Mouse (Mus musculus) limb, embryonic 14.5 days (tissue): Measurements from ENCODE around the gene H2-Ob. TPM values are rescaled to one million over a fixed set of nuclear protein-coding genes. Genes with fewer than 3 reads are reported as not detected.

Source experiments
- ATAC-seq: fragments of 200-750 bp; cut with Nextera tagmentation; 2 replicates; pipeline ENCODE4 v1.8.0; 2017; ENCODE audit warnings: low read depth, moderate number of reproducible peaks, moderate TSS enrichment; ENCODE audit not compliant: low FRiP score
- DNase-seq: peaks from one replicate; pipeline ENCODE4 v3.0.0-alpha.2; 2015; ENCODE audit warnings: low spot score
- H3K27ac ChIP-seq: fragments of 300-500 bp; sonication (generic); replicated peaks from 2 replicates; pipeline ENCODE4 v1.5.1; 2014; ENCODE audit warnings: low read depth, mild to moderate bottlenecking, low read length, moderate library complexity, mixed read lengths
- H3K27me3 ChIP-seq: fragments of 300-500 bp; sonication (generic); 2 replicates; pipeline ENCODE4 v1.6.1; 2014; ENCODE audit warnings: low read length, mixed read lengths; ENCODE audit not compliant: control insufficient read depth, insufficient read depth
- H3K36me3 ChIP-seq: fragments of 300-500 bp; sonication (generic); 2 replicates; pipeline ENCODE4 v1.6.1; 2014; ENCODE audit warnings: mild to moderate bottlenecking, low read length, moderate library complexity, mixed read lengths; ENCODE audit not compliant: control insufficient read depth, insufficient read depth
- H3K4me1 ChIP-seq: fragments of 300-500 bp; sonication (generic); 2 replicates; pipeline ENCODE4 v1.6.1; 2014; ENCODE audit warnings: antibody characterized with exemption, low read length, mixed read lengths; ENCODE audit not compliant: control insufficient read depth, insufficient read depth
- H3K4me2 ChIP-seq: fragments of 300-500 bp; sonication (generic); replicated peaks from 2 replicates; pipeline ENCODE4 v1.6.1; 2014; ENCODE audit warnings: low read depth, mild to moderate bottlenecking, low read length, moderate library complexity; ENCODE audit not compliant: severe bottlenecking
- H3K4me3 ChIP-seq: fragments of 300-500 bp; sonication (generic); replicated peaks from 2 replicates; pipeline ENCODE4 v1.5.1; 2014; ENCODE audit warnings: low read length
- H3K9ac ChIP-seq: fragments of 300-500 bp; sonication (generic); 2 replicates; pipeline ENCODE4 v1.6.1; 2014; ENCODE audit warnings: mild to moderate bottlenecking, low read depth, low read length, moderate library complexity; ENCODE audit not compliant: severe bottlenecking
- H3K9me3 ChIP-seq: fragments of 300-500 bp; sonication (generic); 2 replicates; pipeline ENCODE4 v1.6.1; 2016; ENCODE audit warnings: low read length; ENCODE audit not compliant: control insufficient read depth
- POLR2A ChIP-seq: fragments of 200-500 bp; IDR thresholded peaks from 2 replicates; pipeline ENCODE4 v1.8.0; 2012; ENCODE audit warnings: inconsistent platforms, mild to moderate bottlenecking, moderate library complexity, borderline replicate concordance; ENCODE audit not compliant: insufficient read depth, insufficient read length; ENCODE audit errors: extremely low read depth
- WGBS: fragments of 180-500 bp; shearing (Covaris S2); extraction: QIAGEN DNeasy Blood & Tissue Kit; methylation state at CpG from one replicate; pipeline ENCODE4 v1.1.7; 2014; 5-methylcytosine and 5-hydroxymethylcytosine counted together
- polyA plus RNA-seq, 2 experiments: library from polyadenylated mRNA; depleted of rRNA in 1 of 2; stranded (reverse) in 1 of 2; unstranded in 1 of 2; fragments of >200 nt; fragmentation: Nextera tagmentation in 1 of 2; extraction: Ambion mirVana in 1 of 2; gene quantifications; 2 replicates each; pipeline versions ENCODE4 v1.2.1 to v1.2.3; 2012 to 2014

The H2-Ob gene
- polyA plus RNA-seq, 2 experiments = 0.06 TPM; not detected in 1

DNA sequence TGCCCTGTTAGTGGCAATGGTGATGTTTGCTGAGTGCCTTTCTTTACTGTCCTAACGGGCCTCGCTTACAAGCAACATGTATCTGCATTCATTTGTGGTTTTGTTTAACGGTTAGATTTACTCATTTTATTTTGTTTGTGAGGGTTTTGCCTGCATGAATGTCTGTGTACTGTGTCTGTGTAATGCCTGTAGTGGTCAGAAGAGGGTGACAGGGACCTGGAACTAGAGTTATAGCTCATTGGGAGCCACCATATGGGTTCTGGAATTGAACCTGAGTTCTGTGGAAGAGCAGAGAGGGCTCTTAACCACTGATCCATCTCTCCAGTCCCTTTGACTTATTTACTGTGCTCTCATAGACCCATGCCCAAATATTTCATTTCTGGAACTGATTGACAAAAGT lies 8.3 kb downstream of the H2-Ob start:
- Histone ChIP-seq H3K4me2 (no peak overlapping the region), H3K36me3 (no peaks in the 10 kb centered on the region), H3K4me3 (no peak overlapping the region), H3K27ac (no peak overlapping the region), H3K27me3 (no peaks in the 10 kb centered on the region), H3K9ac (no peak overlapping the region), H3K9me3 (no peaks in the 10 kb centered on the region), H3K4me1 (no peaks in the 10 kb centered on the region)
- WGBS = 80% methylated on average over 3 of the region's 3 CpGs
- TF ChIP-seq POLR2A = no peak
- ATAC-seq = no peak
- no peak for DNase-seq

DNA sequence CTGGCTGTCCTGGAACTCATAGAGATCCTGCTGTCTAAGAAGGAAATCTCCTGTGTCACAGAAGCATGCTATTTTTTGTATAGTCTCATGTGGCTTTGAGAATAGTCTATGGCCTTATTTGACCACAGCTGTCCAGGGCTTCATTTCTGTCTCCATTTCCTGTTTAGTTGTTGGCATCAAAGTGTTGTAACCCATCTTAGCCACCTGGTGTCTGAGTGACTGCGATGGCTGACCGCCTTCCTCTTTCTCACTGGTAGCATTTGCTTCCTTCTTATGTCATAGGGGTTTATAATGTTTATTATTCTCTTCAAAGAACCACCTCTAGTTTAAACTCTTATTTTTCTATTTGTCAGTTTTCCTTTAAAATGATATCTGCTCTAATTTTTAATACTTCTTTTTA lies 10.1 kb downstream of the H2-Ob start:
- Histone ChIP-seq H3K27me3 (no peaks in the 10 kb centered on the region), H3K9me3 (no peaks in the 10 kb centered on the region), H3K4me3 (no peak overlapping the region), H3K4me1 (no peaks in the 10 kb centered on the region), H3K4me2 (no peak overlapping the region), H3K9ac (no peak overlapping the region), H3K36me3 (no peaks in the 10 kb centered on the region), H3K27ac (no peak overlapping the region)
- ATAC-seq (no peak), DNase-seq (no peak)
- TF ChIP-seq POLR2A = no peak
- 48% methylated on average over 2 of the region's 2 CpGs for WGBS

DNA sequence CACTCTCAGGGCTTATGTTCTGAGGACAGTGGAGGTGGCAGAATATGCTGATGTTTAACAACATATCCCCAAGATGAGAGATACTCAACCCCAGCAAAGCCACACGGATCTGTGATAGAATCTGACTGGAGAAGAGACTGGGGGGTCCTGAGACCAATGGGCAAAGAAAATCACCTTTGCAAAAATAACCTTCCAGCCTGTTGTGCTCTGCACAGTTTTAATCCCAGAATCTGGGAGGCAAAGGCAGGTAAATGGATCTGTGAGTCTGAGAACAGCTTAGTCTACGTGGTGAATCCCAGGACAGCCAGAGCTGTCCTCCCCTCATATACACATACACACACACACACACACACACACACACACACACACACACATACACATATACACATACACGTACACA lies 10.7 kb downstream of the H2-Ob start:
- 34% methylated on average over 3 of the region's 3 CpGs for WGBS
- no peaks in the 10 kb centered on the region for H3K4me1 ChIP-seq
- TF ChIP-seq POLR2A = no peak
- H3K9me3 ChIP-seq = no peaks in the 10 kb centered on the region
- no peaks in the 10 kb centered on the region for H3K36me3 ChIP-seq
- no peak overlapping the region for H3K9ac ChIP-seq
- H3K4me2 ChIP-seq = no peak overlapping the region
- no peak for ATAC-seq
- DNase-seq = no peak
- H3K27me3 ChIP-seq = no peaks in the 10 kb centered on the region
- no peak overlapping the region for H3K4me3 ChIP-seq
- H3K27ac ChIP-seq = no peak overlapping the region

DNA sequence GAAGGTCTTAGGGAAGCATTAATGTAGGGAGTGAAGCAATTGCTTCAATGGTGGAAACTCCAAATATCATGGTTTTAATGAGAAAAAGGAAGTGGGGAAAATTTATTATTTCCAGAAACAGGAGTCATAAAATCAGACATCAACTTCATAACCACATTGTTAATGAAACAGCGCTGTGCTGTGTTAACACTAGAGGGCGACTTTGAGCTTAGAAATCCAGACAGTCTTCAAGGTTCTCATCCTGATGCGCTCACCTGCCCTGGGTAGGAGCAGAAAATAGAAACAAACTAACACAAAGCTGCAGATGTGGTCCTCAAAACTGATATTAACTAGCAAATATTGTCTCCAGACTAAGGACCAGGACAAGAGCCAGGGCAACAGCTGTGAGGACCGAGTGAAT lies 11.2 kb downstream of the H2-Ob start:
- Histone ChIP-seq H3K27me3 (no peaks in the 10 kb centered on the region), H3K27ac (no peak overlapping the region), H3K4me3 (no peak overlapping the region), H3K9me3 (no peaks in the 10 kb centered on the region), H3K36me3 (no peaks in the 10 kb centered on the region), H3K4me1 (no peaks in the 10 kb centered on the region), H3K4me2 (no peak overlapping the region), H3K9ac (no peak overlapping the region)
- TF ChIP-seq POLR2A = no peak
- peak; percentile 68 for DNase-seq
- ATAC-seq = no peak
- WGBS = 17% methylated on average over 4 of the region's 4 CpGs

DNA sequence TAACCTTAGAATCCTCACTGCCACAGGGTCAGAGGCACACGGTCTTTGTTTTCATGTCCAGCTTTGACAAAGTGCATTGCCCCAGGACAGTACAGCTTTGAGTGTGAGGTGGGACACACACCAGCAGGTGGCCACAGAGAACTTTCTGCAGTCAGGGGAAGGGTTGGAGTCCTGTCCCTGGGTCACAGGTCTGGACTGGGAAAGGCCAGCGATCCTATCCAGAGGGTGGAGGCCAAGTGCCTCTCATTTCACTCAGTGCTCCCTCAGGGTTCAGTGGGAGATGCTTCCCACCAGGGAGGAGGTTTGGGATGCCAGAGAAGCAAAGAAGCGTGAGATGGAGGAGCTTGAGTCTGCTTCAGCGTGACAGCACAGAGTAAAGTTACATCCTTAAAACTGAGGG lies 13.0 kb downstream of the H2-Ob start:
- Histone ChIP-seq H3K9ac (no peak overlapping the region), H3K9me3 (no peaks in the 10 kb centered on the region), H3K4me3 (no peak overlapping the region), H3K4me1 (no peaks in the 10 kb centered on the region), H3K36me3 (no peaks in the 10 kb centered on the region), H3K27ac (no peak overlapping the region), H3K27me3 (no peaks in the 10 kb centered on the region), H3K4me2 (no peak overlapping the region)
- no peak for DNase-seq
- WGBS = 44% methylated on average over 4 of the region's 4 CpGs
- no peak for TF ChIP-seq POLR2A
- ATAC-seq = no peak

DNA sequence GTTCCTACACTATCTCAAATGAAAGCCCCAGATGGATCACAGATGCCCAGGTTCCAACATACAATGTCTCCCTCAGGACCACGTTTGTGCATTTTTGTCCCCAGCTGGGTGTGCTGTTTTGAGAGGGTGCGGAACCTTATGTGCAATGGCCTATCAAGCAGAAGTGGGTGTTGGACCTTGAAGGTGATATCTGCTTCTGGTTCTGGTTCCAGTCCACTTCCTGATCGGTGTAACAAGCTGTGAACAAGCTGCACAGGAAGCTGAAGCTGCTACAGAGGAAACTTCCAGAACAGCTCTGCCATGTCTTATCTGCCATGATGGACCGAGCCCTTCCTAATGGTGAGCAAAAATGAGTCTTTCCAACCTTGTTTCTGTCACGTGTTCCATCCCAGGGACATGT lies 17.8 kb downstream of the H2-Ob start:
- Histone ChIP-seq H3K36me3 (no peaks in the 10 kb centered on the region), H3K4me3 (no peak overlapping the region), H3K27me3 (no peaks in the 10 kb centered on the region), H3K9ac (no peak overlapping the region), H3K4me1 (no peaks in the 10 kb centered on the region), H3K9me3 (no peaks in the 10 kb centered on the region), H3K4me2 (no peak overlapping the region), H3K27ac (no peak overlapping the region)
- no peak for TF ChIP-seq POLR2A
- DNase-seq (no peak), ATAC-seq (no peak)
- 78% methylated on average over 5 of the region's 5 CpGs for WGBS
